Mouse (Mus musculus): ENCODE data around the gene Armc10.

DNA sequence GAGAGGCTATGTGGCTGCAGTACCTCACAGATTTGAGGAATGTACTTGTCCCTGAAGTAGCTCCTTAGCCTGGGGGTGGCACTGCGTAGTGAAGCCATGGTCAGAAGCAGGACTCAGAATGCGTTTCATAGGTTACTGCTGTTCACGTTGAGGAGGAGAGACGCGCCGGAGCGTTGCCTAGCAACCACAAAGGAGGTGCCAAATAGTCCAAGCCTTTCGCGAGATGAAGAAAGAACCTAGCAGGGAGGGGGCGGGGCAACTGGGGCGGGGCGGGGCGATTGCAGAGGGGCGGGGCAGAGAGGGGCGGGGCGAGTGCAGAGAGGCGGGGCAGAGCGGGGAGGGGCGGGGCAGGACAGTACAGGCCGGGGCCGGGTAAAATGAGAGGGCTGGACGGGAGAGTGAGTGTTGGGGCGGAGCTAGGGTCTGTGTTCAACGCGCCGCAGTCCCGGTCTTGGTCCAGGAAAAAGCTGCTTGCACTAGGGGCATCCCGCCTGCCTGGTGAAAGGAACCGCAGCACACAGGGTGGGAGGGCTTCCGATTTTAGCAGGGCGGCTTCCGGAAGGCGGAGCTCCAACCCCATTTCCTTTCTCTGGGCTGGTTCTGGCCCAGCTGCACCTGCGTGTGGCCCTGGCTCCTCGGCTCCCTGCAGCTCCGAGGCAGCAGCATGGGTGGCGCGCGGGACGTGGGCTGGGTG, at the start of gene Armc10, which contains the start of gene Fbxl13:
- no peak for TF ChIP-seq CTCF (IDR thresholded peaks at IDR 0.05; ENCODE audit: insufficient read depth, low read length)
- peak; percentile 79 for TF ChIP-seq POLR2A (IDR thresholded peaks at IDR 0.05; ENCODE audit: borderline replicate concordance, extremely low read depth, low read depth, low read length)
